Mouse (Mus musculus) forebrain, embryonic 16.5 days (tissue): ENCODE measurements around the gene Ube2z. TPM values are rescaled to one million over a fixed set of nuclear protein-coding genes. Genes with fewer than 3 reads are reported as not detected.

Experiments
- ATAC-seq: fragments of 200-750 bp; cut with Nextera tagmentation; 2 replicates; pipeline ENCODE4 v1.8.0; 2017; ENCODE audit warnings: mild to moderate bottlenecking, moderate library complexity
- H3K27ac ChIP-seq: fragments of 300-500 bp; sonication (generic); 2 replicates; pipeline ENCODE4 v1.5.1; 2014; ENCODE audit warnings: low read length, control low read depth
- H3K27me3 ChIP-seq: fragments of 300-500 bp; sonication (generic); replicated peaks from 2 replicates; pipeline ENCODE4 v1.6.1; 2014; ENCODE audit warnings: low read length; ENCODE audit not compliant: control insufficient read depth, insufficient read depth
- H3K36me3 ChIP-seq: fragments of 300-500 bp; sonication (generic); 2 replicates; pipeline ENCODE4 v1.6.1; 2014; ENCODE audit not compliant: control insufficient read depth, insufficient read depth
- H3K4me1 ChIP-seq: fragments of 300-500 bp; sonication (generic); replicated peaks from 2 replicates; pipeline ENCODE4 v1.6.1; 2014; ENCODE audit warnings: low read length; ENCODE audit not compliant: control insufficient read depth, insufficient read depth
- H3K4me2 ChIP-seq: fragments of 300-500 bp; sonication (generic); 2 replicates; pipeline ENCODE4 v1.6.1; 2014; ENCODE audit warnings: mild to moderate bottlenecking, low read length, control low read depth
- H3K4me3 ChIP-seq: fragments of 300-500 bp; sonication (generic); replicated peaks from 2 replicates; pipeline ENCODE4 v1.5.1; 2014; ENCODE audit warnings: mild to moderate bottlenecking, low read length, control low read depth
- H3K9ac ChIP-seq: fragments of 300-500 bp; sonication (generic); replicated peaks from 2 replicates; pipeline ENCODE4 v1.6.1; 2014; ENCODE audit warnings: low read depth, low read length, control low read depth
- H3K9me3 ChIP-seq: fragments of 300-500 bp; sonication (generic); 2 replicates; pipeline ENCODE4 v1.6.1; 2016; ENCODE audit warnings: low read length; ENCODE audit not compliant: control insufficient read depth
- WGBS: fragments of 180-500 bp; shearing (Covaris S2); extraction: QIAGEN DNeasy Blood & Tissue Kit; methylation state at CpG from one replicate; pipeline ENCODE4 v1.1.7; 2014; 5-methylcytosine and 5-hydroxymethylcytosine counted together
- polyA plus RNA-seq: library from polyadenylated mRNA; unstranded; fragments of >200 nt; fragmentation: Nextera tagmentation; extraction: Ambion mirVana; gene quantifications from 2 replicates; pipeline ENCODE4 v1.2.1, GENCODE M21; 2015

Gene Ube2z
- polyA plus RNA-seq, 1 experiment from 2014 or later: 35.4 TPM

DNA sequence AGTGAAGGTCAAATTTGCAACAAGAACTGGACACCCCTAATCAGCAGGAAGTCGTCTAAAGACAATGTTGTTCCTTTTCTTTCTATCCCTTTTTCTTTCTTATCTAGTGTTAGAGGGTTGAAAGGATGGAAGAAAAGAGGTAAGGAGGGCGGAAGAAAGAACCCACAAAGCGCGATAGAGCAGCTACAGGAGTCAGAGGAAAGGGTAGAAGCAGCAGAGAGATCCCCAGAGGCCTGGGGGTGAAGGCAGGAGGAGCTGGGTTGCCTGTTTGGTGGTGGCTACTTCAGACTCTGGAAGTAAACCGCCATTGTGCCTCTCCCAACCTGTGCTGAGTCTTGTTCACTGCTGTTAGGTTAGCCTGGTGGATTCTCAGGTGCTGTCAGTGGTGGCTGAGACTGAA lies 37.1 kb downstream of the Ube2z start:
- H3K9ac ChIP-seq: no peak overlapping the region
- H3K27ac ChIP-seq: no peak overlapping the region
- 48% methylated on average over 5 of the region's 5 CpGs for WGBS
- no peaks in the 10 kb centered on the region for H3K36me3 ChIP-seq
- H3K27me3 ChIP-seq: no peaks in the 10 kb centered on the region; the same call in 1 of the 2 replicates
- ATAC-seq: no peak
- no peak overlapping the region for H3K4me2 ChIP-seq
- no peak overlapping the region for H3K4me3 ChIP-seq
- H3K9me3 ChIP-seq: no peaks in the 10 kb centered on the region
- H3K4me1 ChIP-seq: no peaks in the 10 kb centered on the region

DNA sequence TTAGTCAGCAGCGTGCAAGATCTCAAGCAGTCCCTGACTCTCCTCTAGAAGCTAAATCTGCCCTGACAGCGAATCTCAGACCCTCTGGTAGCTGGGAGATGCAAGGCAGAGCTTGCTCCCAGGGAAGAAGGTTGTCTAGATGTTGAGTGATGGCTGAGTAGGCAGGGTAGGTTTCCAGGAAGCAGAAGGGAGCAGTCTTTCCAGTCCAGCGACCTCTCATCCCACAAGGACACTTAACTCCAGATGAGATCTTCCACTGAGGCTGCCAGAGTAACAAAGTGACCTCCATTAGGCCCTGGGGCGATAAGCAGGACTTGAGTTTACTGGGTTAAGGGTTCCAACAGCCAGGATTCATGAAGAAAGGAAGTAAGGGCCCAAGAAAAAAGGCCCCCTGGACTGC lies 44.6 kb downstream of the Ube2z start:
- no peak overlapping the region for H3K4me2 ChIP-seq
- no peaks in the 10 kb centered on the region for H3K36me3 ChIP-seq
- H3K9me3 ChIP-seq: no peaks in the 10 kb centered on the region
- no peaks in the 10 kb centered on the region for H3K4me1 ChIP-seq
- H3K27me3 ChIP-seq: no peaks in the 10 kb centered on the region
- WGBS: 65% methylated on average over 4 of the region's 4 CpGs
- no peak overlapping the region for H3K4me3 ChIP-seq
- H3K27ac ChIP-seq: no peak overlapping the region
- no peak overlapping the region for H3K9ac ChIP-seq
- ATAC-seq: no peak

DNA sequence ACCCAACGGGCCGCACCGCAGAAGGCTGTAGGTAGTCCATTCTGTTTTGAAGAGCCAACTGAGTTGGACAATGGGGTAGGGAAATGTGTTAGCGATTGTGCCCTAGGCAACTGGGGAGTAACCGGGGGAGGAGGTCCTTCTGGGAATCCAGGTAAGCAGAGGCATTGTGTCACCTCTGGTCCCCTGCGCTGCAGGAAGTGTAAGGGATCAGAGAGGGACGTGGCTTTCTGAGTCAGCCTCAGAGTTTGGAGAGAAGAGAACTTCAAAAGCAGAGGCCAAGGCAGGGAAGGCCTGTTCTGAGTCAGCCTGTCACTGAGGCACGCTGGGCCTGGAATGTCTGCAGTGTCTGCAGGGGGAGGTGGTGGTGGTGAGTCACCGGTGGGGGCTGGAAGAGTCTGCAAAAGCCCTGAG lies 47.2 kb downstream of the Ube2z start:
- Histone ChIP-seq H3K27me3 (no peaks in the 10 kb centered on the region), H3K9ac (no peak overlapping the region), H3K4me2 (no peak overlapping the region), H3K4me1 (no peaks in the 10 kb centered on the region), H3K4me3 (no peak overlapping the region), H3K27ac (no peak overlapping the region), H3K36me3 (no peaks in the 10 kb centered on the region), H3K9me3 (no peaks in the 10 kb centered on the region)
- ATAC-seq: no peak
- WGBS: 13% methylated on average over 9 of the region's 9 CpGs

DNA sequence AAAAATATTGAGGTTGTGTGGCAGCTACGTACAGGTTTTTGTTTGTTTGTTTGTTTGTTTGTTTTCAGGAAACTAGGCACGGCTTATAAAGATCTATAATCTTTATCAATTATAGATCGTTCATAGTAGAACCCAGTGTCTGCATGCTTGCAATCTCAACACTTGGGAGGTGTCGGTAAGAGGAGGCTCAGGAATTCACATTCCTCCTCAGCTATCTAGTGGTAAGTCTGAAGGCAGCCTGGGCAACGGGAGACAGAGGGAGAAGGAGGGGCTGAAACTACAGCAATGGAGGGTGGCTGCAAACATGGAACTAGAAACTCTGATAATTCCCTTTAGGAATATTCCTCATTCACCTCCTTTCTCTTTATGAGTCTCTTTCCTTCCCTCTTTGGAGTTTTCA lies 49.8 kb downstream of the Ube2z start:
- H3K27me3 ChIP-seq: 0 out of 2 replicates have a peak, but pooled peaks cover 2% of the 10 kb centered on the region
- H3K9ac ChIP-seq: no peak overlapping the region
- H3K4me3 ChIP-seq: no peak overlapping the region
- no peak overlapping the region for H3K27ac ChIP-seq
- WGBS: 50% methylated on average over 5 of the region's 5 CpGs
- H3K36me3 ChIP-seq: no peaks in the 10 kb centered on the region
- H3K9me3 ChIP-seq: no peaks in the 10 kb centered on the region
- H3K4me1 ChIP-seq: no peaks in the 10 kb centered on the region
- no peak overlapping the region for H3K4me2 ChIP-seq
- ATAC-seq: no peak

DNA sequence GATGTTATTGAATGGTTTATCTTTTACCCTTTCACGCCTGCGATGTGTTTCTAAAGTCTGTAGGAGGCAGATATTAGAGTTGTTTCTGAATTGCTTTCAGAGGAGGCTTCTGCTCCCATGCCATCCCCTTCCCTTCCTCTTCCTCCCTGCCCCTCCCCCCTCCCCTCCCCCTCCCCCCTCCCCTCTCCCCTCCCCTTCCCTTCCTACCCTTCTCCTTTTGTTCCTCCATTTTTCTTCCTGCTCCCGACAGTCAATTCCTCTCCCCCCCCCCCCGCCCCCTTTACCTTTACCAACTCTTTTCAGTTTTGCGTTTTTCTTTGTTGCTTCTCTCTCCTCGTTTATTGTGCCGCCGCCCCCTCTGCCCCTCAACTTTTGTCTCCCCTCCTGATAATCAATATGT lies 53.2 kb downstream of the Ube2z start:
- Histone ChIP-seq H3K36me3 (no peaks in the 10 kb centered on the region), H3K9ac (no peak overlapping the region), H3K27ac (no peak overlapping the region), H3K27me3 (0 out of 2 replicates have a peak, but pooled peaks cover 5% of the 10 kb centered on the region), H3K4me3 (no peak overlapping the region), H3K9me3 (no peaks in the 10 kb centered on the region), H3K4me2 (no peak overlapping the region), H3K4me1 (no peaks in the 10 kb centered on the region; the same call in 1 of the 2 replicates)
- 8% methylated on average over 6 of the region's 8 CpGs for WGBS
- no peak for ATAC-seq

DNA sequence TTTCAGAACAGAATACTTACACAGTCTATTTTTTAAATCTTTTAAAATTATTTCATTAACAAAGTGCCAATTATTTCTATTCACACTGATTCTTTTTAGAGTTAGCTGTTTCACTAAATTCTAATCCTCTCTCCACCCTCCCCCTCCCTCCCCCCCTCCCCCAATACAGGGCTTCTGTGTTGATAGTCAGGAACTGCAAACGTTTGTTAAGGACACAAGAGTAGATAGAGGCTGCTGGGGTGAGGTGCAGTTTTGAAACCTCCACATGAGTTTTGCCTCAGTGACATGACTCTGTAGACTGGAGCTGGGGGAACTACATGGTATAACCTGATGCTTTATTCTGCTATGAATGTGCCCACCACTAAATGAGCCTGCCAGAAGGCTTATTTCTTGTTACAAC lies 56.4 kb downstream of the Ube2z start:
- H3K9ac ChIP-seq: no peak overlapping the region
- H3K27me3 ChIP-seq: 0 out of 2 replicates have a peak, but pooled peaks cover 5% of the 10 kb centered on the region
- no peak for ATAC-seq
- no peaks in the 10 kb centered on the region for H3K36me3 ChIP-seq
- H3K4me1 ChIP-seq: peaks cover 2% of the 10 kb centered on the region; the same call in 1 of the 2 replicates
- no peak overlapping the region for H3K27ac ChIP-seq
- WGBS: 0% methylated on average over 1 of the region's 1 CpGs
- H3K9me3 ChIP-seq: no peaks in the 10 kb centered on the region
- no peak overlapping the region for H3K4me2 ChIP-seq
- H3K4me3 ChIP-seq: no peak overlapping the region

DNA sequence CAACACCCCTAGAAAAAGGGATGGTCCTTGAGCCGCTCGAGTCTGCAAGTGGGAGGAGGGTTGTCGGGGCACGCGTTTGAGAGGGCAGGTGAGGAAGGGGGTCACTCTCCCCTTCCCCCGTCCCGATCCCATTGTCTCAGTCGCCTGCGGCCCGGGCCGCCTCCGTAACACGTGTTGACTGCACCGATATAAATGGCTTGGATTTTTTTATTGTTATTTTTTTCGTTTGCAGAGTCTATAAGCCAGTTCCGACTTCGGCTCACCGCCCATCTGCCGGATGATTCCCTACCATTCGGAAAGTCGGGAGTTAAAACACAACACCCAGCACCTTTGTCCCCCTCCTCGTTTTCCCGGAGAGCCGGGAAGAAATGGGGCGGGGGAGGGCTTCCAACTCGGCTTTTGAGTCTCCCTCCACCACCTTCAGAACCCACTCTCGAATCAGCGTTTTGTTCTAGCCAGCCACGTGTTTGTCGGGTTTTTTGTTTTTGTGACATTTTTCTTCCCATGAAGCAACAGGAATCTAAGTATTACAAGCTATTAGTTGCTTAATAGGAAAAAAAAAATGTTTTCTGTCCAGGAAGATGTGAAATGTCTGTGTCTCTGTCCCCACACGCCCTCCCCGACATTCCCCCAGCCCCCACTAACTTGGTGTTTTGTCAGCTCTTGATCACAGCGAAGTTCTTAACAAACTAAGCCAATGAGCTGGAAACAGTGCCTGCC lies 57.5 kb downstream of the Ube2z start:
- H3K9me3 ChIP-seq: no peaks in the 10 kb centered on the region
- peak overlapping the region; percentile 76 for H3K9ac ChIP-seq
- ATAC-seq: peak; percentile 19
- peak overlapping the region; percentile 81 for H3K4me3 ChIP-seq
- H3K36me3 ChIP-seq: no peaks in the 10 kb centered on the region
- H3K27me3 ChIP-seq: 0 out of 2 replicates have a peak, but pooled peaks cover 5% of the 10 kb centered on the region
- peak overlapping the region; percentile 94 for H3K27ac ChIP-seq
- WGBS: under 1% methylated on average over 33 of the region's 33 CpGs
- peaks cover 11% of the 10 kb centered on the region for H3K4me1 ChIP-seq
- peak overlapping the region; percentile 74 for H3K4me2 ChIP-seq

DNA sequence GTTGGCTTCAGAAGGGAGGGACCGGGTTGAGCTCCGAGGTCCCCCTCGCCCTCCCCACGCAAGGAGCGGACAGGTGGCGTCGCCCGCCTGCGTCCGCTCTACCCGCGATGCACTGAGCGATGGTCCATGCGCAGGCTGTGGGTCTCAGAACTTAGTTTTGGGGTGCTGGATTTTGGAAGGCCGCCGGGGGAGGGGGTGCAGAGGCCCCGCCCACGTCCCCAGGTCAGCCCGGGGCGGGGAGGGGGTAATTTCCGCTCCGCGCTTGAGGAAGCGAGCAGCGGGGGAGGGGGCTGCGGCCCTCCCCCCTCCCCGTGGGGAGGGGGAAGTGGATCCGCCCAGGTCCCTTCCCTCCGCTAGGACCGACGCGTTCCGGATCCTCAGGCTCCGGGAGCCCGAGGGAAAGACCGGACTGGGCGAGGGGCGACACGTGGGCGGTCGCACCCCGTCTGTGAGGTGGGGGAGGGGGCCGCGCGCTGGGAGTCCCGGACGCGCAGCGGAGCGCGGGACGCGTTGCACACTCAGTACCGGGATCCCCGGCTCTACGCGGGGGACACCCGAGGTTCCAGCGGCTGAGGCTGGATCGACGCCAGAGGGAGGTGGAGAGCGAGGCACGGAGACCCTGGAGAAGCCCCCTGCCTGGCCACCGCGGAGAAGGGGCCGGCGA lies 58.2 kb downstream of the Ube2z start:
- Histone ChIP-seq H3K36me3 (no peaks in the 10 kb centered on the region), H3K9me3 (no peaks in the 10 kb centered on the region), H3K27ac (peak overlapping the region; percentile 94), H3K4me2 (peak overlapping the region; percentile 74), H3K4me1 (peaks cover 18% of the 10 kb centered on the region), H3K27me3 (0 out of 2 replicates have a peak, but pooled peaks cover 5% of the 10 kb centered on the region), H3K9ac (peak overlapping the region; percentile 76), H3K4me3 (peak overlapping the region; percentile 81)
- peak; percentile 75 for ATAC-seq
- 0% methylated on average over 62 of the region's 67 CpGs for WGBS

DNA sequence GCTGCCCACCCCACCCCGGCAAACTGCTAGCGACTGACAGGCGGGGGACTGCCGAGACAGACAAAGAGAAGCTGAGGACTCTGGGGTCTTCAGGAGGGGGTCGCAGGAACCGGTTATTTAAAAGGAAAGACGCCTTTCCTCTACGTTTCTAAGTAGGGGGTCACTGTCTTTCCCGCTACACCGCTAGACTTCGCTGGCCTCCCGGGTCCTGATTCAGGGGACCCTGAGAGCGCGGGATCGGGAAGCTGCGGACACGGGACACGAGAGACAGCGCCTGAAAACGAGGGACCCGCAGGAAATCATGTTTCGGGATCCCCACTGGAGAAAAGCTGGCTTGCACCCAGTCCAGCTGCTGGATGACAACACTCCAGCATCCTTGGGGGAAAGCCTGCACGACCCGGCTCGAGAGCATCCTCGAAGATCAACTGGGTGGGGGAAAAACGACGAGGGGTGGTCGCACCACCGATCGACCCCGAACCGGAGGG lies 58.8 kb downstream of the Ube2z start:
- WGBS: 0% methylated on average over 33 of the region's 33 CpGs
- Histone ChIP-seq H3K27me3 (0 out of 2 replicates have a peak, but pooled peaks cover 5% of the 10 kb centered on the region), H3K27ac (peak overlapping the region; percentile 94), H3K4me2 (peak overlapping the region; percentile 74), H3K4me3 (peak overlapping the region; percentile 81), H3K9ac (peak overlapping the region; percentile 76), H3K4me1 (peaks cover 23% of the 10 kb centered on the region), H3K36me3 (no peaks in the 10 kb centered on the region), H3K9me3 (no peaks in the 10 kb centered on the region)
- ATAC-seq: peak; percentile 40
